Mouse (Mus musculus) G1E (cell line): ENCODE results near the gene Tsg101. TPM values are rescaled to one million over a fixed set of nuclear protein-coding genes. Genes with fewer than 3 reads are reported as not detected.

ENCODE experiments used
- ATAC-seq: 2 replicates; pipeline ENCODE4 v1.8.0; 2016; ENCODE audit warnings: mild to moderate bottlenecking; ENCODE audit not compliant: insufficient number of reproducible peaks, poor library complexity, low FRiP score, severe bottlenecking; ENCODE audit errors: extremely low read depth
- DNase-seq: peaks from one replicate; pipeline ENCODE4 v3.0.0; 2012; ENCODE audit warnings: low spot score
- H3K27me3 ChIP-seq: 2 replicates; pipeline ENCODE4 v1.6.1; 2012; ENCODE audit warnings: mild to moderate bottlenecking, low read length, inconsistent platforms; ENCODE audit not compliant: insufficient read depth
- H3K36me3 ChIP-seq: replicated peaks from 2 replicates; pipeline ENCODE3; 2012; ENCODE audit warnings: mild to moderate bottlenecking, inconsistent platforms
- H3K4me1 ChIP-seq: 2 replicates; pipeline ENCODE4 v1.6.1; 2012; ENCODE audit warnings: low read depth, low read length, inconsistent platforms, mixed read lengths; ENCODE audit not compliant: insufficient read depth
- H3K4me3 ChIP-seq: 2 replicates; pipeline ENCODE4 v1.5.1; 2012; ENCODE audit warnings: low read depth, mild to moderate bottlenecking, inconsistent platforms, low read length, moderate library complexity, mixed read lengths
- H3K9me3 ChIP-seq: replicated peaks from 2 replicates; pipeline ENCODE4 v1.6.1; 2012; ENCODE audit warnings: inconsistent platforms
- CTCF ChIP-seq: IDR thresholded peaks from 2 replicates; pipeline ENCODE4 v1.5.1; 2012; ENCODE audit warnings: low read depth, low read length, inconsistent platforms, mixed read lengths
- GATA1 ChIP-seq: IDR thresholded peaks from 2 replicates; pipeline ENCODE4 v1.6.1; 2012; ENCODE audit warnings: borderline replicate concordance, low read length, inconsistent platforms, mixed read lengths
- GATA2 ChIP-seq: IDR thresholded peaks from 2 replicates; pipeline ENCODE4 v1.6.1; 2012; ENCODE audit warnings: low read depth, low read length, inconsistent platforms, borderline replicate concordance
- POLR2AphosphoS5 ChIP-seq: IDR thresholded peaks from 2 replicates; pipeline ENCODE4 v1.6.1; 2012; ENCODE audit warnings: low read depth, low read length, inconsistent platforms; ENCODE audit not compliant: insufficient replicate concordance
- TAL1 ChIP-seq: conservative IDR thresholded peaks from 2 replicates; pipeline ENCODE4 v1.6.1; 2012; ENCODE audit warnings: low read depth, low read length, inconsistent platforms, mixed read lengths
- polyA plus RNA-seq: library from polyadenylated mRNA; stranded (reverse); fragments of >175 nt; gene quantifications from 2 replicates; pipeline ENCODE4 v1.2.3, GENCODE M21; 2012
- total RNA-seq, 2 experiments: library from RNA; stranded (forward) in 1 of 2; stranded (reverse) in 1 of 2; fragments of 200-1000 nt in 1 of 2; fragments of >200 nt in 1 of 2; fragmentation: Nextera tagmentation in 1 of 2; gene quantifications; 2 replicates each; pipeline ENCODE4 v1.2.3; 2014 to 2017

Gene Tsg101
- total and polyA plus RNA-seq, 3 experiments = 42.9 to 166 (median 50.9) TPM

- DNase-seq = peak; percentile 78
- Histone ChIP-seq H3K4me1 (peaks cover 57% of the 10 kb centered on the region), H3K9me3 (no peaks in the 10 kb centered on the region), H3K36me3 (peaks cover 57% of the 10 kb centered on the region), H3K27me3 (0 out of 2 replicates have a peak, but pooled peaks cover 2% of the 10 kb centered on the region), H3K4me3 (peak overlapping the region; percentile 96)
- peak; percentile 42 for ATAC-seq
- TF ChIP-seq CTCF = no peak
- TF ChIP-seq GATA1 = no peak
- TF ChIP-seq TAL1 = no peak
Observed at GRCm38 (mm10) chr7:46846486-46847244, 73.1 kb downstream of the Tsg101 start.

GRCm38 (mm10) chr7:46845978-46846485 lies 73.7 kb downstream of the Tsg101 start:
- H3K9me3 ChIP-seq = no peaks in the 10 kb centered on the region
- no peak for TF ChIP-seq POLR2AphosphoS5
- no peak for TF ChIP-seq GATA1
- no peak for TF ChIP-seq GATA2
- no peak for TF ChIP-seq CTCF
- TF ChIP-seq TAL1 = no peak
- H3K4me3 ChIP-seq = peak overlapping the region; percentile 96
- ATAC-seq (no peak), DNase-seq (peak; percentile 36)
- H3K27me3 ChIP-seq = peaks cover 8% of the 10 kb centered on the region
- H3K4me1 ChIP-seq = peaks cover 56% of the 10 kb centered on the region
- H3K36me3 ChIP-seq = peaks cover 51% of the 10 kb centered on the region

- Histone ChIP-seq H3K4me1 (peaks cover 56% of the 10 kb centered on the region), H3K27me3 (peaks cover 12% of the 10 kb centered on the region), H3K9me3 (no peaks in the 10 kb centered on the region), H3K36me3 (peaks cover 45% of the 10 kb centered on the region), H3K4me3 (peak overlapping the region; percentile 96)
- DNase-seq (peak; percentile 94), ATAC-seq (peak; percentile 66)
- no peak for TF ChIP-seq CTCF
- TF ChIP-seq GATA2 = no peak
- no peak for TF ChIP-seq TAL1
- peak; percentile 70; the same call in 1 of the 2 replicates for TF ChIP-seq POLR2AphosphoS5
- no peak for TF ChIP-seq GATA1
Observed at GRCm38 (mm10) chr7:46845211-46845977, 74.4 kb downstream of the Tsg101 start.

DNA sequence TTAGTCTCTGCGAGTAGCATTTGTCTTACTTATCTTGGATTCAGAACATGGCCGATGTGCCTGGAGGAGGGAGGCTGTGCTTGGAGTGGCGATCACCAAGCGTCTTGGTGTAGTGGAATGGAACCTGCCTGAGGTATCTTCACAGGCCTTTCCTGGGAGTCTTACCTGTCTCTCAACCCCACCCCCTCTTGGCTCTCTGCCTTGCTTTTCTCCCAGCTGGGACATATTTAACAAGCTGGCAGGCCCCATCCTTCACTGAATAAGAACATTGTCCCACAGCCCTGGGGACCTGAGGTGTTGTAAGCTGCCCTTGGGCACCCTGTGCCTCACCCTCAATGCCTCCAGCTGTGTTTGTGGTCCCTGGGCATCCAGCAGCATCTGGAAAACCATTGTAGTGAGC lies 76.2 kb downstream of the Tsg101 start:
- no peak overlapping the region for H3K4me3 ChIP-seq
- H3K36me3 ChIP-seq = peaks cover 27% of the 10 kb centered on the region
- H3K4me1 ChIP-seq = peaks cover 50% of the 10 kb centered on the region
- ATAC-seq (no peak), DNase-seq (no peak)
- no peaks in the 10 kb centered on the region for H3K9me3 ChIP-seq
- no peak for TF ChIP-seq TAL1
- no peak for TF ChIP-seq POLR2AphosphoS5
- TF ChIP-seq CTCF = no peak
- TF ChIP-seq GATA1 = no peak
- TF ChIP-seq GATA2 = no peak
- peaks cover 21% of the 10 kb centered on the region for H3K27me3 ChIP-seq

DNA sequence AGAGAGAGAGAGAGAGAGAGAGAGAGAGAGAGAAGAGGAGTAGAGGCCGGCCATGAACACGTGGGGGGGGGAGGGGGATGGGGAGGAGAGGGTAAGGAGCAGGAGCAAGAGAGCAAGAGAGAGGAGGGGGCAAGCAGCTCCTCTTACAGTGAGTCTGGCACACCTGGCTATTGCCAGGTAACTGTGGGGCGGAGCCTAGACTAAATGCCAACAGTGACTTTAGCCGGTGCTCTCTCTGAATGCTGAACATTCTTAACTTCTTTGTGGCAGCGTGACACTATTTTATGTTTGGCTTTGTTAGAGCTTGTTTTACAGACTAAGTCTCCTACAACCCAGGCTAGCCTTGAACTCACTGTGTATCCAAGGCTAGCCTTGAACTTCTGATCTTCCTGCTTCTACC lies 77.5 kb downstream of the Tsg101 start:
- H3K36me3 ChIP-seq = peaks cover 14% of the 10 kb centered on the region
- no peak overlapping the region for H3K4me3 ChIP-seq
- ATAC-seq = no peak
- H3K27me3 ChIP-seq = peaks cover 21% of the 10 kb centered on the region
- H3K9me3 ChIP-seq = no peaks in the 10 kb centered on the region
- H3K4me1 ChIP-seq = peaks cover 47% of the 10 kb centered on the region
- no peak for DNase-seq
- TF ChIP-seq CTCF (no peak), GATA2 (no peak), GATA1 (no peak), POLR2AphosphoS5 (no peak), TAL1 (no peak)

- Histone ChIP-seq H3K4me1 (peaks cover 47% of the 10 kb centered on the region), H3K9me3 (no peaks in the 10 kb centered on the region), H3K4me3 (no peak within 1 kb of the TSS), H3K36me3 (peaks cover under 1% of the 10 kb centered on the region), H3K27me3 (peaks cover 23% of the 10 kb centered on the region)
- ATAC-seq (no peak), DNase-seq (no peak)
- TF ChIP-seq TAL1 (no peak), CTCF (no peak), GATA2 (no peak), POLR2AphosphoS5 (no peak), GATA1 (no peak)
Observed at GRCm38 (mm10) chr7:46840787-46841525, 78.8 kb downstream of the Tsg101 start, which contains the start of gene Ldha. Gene Ldha, plus strand, starts transcription at chr7:46841475.
